Mouse (Mus musculus) layer of hippocampus, adult 8-10 months (tissue): ENCODE data around the gene Setd1a. TPM values are rescaled to one million over a fixed set of nuclear protein-coding genes. Genes with fewer than 3 reads are reported as not detected.
"Not testable (repeated sequence)": the region's sequence is repeated elsewhere in the genome, so short reads cannot be mapped to it uniquely, and the experiment has no call there.

Experiments used
- DNase-seq, 2 experiments: peaks; one replicate each; pipeline ENCODE4 v3.0.0; 2022; ENCODE audit warnings: low spot score in 2 of 2
- total RNA-seq, 4 experiments: library from RNA; stranded (reverse); gene quantifications; 2 replicates each; pipeline ENCODE4 v1.2.4; 2022

The Setd1a gene
- 10 to 100 TPM; 46.6 to 56.4 (median 48.7) TPM for total RNA-seq

DNA sequence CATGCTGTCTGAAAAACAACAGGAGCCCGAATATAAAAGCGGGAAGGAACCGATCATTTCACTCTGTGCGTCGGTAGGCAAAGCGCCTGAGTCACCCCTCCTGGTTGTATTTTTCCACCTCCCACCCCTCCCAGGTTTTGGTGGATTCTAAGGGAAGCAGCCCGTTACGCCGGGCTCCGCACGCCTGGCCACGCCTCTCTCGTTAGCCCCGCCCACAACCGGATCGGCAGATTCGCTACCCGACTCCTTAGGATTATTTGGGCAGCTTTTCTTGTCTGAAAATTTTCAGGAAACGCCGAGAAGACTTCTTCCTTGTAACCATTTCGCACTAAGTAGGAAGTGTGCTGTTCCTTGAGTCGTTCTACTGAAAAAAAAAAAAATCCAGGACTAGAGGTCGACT, at the start of gene Setd1a:
Setd1a (plus strand) TSS at position 245 of the 400 bp plus-strand sequence.
- DNase-seq: peak; percentile 83 to 87

- DNase-seq: no peak
Measured at GRCm38 (mm10) chr7:127727898-127728297, 48.6 kb upstream of the Setd1a start.

- no peak for DNase-seq
Measured at GRCm38 (mm10) chr7:127730170-127730569, 46.3 kb upstream of the Setd1a start.

- not testable (repeated sequence) for DNase-seq
Measured at GRCm38 (mm10) chr7:127732066-127732465, 44.4 kb upstream of the Setd1a start, which contains the start of gene Ctf2. Gene Ctf2 (minus strand): TSS chr7:127732166.

DNA sequence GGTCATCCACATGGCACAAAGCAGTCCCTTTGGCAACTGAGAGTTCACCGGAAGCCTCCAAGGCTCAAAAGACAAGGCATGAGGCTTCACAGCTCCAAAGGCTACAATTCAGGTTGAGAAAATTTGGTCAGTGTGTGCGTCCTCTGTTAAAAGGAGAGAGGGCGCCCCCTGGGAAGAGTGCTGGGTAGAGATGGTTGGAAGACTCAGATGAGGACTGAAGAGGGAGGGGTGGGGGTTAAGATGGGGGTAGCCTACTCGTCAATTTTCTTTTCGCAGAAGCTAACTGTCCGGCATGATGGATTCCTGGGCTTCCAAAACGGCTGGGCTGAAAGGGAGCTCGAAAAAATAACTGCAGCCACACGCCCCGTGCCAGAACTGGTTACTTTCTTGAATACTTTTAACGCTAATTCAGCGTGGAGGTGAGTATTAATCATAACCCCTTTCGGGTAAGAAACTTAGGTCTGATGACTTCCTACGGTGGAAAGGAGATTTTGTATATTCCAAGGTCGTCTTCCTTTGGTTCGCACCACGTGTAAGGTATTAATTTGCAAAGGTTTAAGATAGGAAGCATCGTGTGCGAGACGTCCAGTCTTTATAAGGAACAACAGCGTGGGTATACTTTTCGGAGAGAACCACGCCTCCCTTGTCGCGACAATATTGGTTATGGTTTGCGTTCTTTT, 32.0 kb upstream of the Setd1a start, which contains the start of gene Fbxl19:
Fbxl19 (plus strand) TSS at position 178 of the 680 bp plus-strand sequence.
- DNase-seq: peak in 1 of 2 experiments; percentile 72

- DNase-seq: peak; percentile 95 to 98
Measured at GRCm38 (mm10) chr7:127745251-127745651, 31.2 kb upstream of the Setd1a start.

GRCm38 (mm10) chr7:127745652-127746493, 30.6 kb upstream of the Setd1a start:
- peak; percentile 99 for DNase-seq

GRCm38 (mm10) chr7:127746494-127747491, 29.7 kb upstream of the Setd1a start:
- no peak for DNase-seq

DNA sequence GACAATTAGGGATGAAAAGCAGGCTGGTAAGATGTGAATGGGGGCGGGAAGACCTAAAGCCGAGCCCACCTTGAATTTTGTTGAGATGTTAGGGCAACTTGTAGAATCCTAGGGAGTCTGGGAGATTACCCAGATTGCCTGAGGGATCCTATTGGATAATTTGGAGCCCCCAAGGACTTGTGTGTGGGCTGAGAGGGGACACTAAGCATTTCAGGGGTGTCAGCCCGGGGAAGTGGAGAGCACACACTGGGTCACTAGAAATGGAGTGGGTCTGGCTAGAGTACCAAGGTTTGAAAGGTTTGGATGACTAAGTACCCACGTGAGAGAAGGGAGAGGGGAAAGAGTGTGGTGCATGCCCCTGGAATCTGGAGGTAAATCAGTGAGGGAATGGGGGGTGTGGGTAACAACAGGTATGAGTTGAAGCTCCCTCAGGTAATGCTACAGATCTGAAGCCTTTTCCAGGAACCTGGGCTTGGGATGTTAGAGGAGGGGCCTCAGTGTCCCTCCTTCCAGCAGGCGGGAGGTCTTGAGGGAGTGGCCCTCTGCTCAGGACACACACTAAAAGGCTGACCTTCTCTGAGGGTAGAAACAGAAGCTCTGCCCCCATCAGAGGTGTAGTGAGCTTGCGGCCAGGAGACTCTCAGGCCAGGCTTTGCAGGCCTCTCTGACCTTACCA, 28.8 kb upstream of the Setd1a start:
- DNase-seq: no peak

- no peak for DNase-seq
Measured at GRCm38 (mm10) chr7:127748235-127748560, 28.3 kb upstream of the Setd1a start.

DNA sequence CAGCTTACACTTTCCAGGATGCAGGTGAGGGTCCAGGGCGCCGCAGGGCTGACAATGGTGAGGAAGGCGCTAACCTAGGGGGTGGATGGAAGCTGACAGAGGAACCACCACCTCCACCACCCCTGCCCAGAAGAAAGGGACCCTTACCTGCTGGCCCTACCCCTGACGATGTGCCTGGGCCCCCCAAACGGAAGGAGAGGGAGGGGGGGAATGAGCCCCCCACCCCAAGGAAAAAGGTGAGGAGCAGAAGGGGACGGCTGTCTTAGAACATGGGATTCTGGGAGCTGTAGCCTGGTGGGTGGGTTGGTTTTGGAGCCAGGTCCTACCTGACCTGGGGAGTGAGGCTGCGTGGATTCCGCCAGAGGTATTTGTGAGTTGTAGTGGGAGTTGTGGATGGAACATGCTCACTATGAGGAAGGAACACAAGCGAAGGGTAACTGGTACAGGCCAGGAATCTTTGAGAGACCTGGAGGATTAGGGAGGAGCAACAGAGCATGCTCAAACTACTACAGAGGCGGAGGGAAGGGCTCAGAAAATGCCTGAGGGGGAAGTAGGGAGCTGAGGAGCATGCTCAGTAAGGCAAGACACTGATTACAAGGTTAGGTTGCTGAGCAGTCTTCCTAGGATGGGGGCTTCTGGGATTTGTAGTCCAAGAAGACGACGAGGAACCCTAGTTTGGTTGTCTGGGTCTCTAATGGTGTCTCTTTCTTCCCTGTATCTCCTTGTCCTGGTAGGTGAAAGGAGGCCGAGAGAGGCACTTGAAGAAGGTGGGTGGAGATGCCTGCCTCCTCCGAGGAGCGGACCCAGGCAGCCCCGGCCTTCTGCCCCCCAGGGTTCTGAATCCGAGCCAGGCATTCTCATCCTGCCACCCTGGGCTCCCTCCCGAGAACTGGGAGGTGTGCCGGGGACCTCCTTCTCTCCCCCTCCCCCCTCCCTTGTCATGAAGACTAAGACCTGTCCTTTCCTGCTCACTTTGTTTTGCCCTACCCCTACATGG, 26.0 kb upstream of the Setd1a start:
- DNase-seq: no peak

- DNase-seq: no peak
Measured at GRCm38 (mm10) chr7:127751619-127752018, 24.9 kb upstream of the Setd1a start.

GRCm38 (mm10) chr7:127752069-127752468, 24.4 kb upstream of the Setd1a start:
- DNase-seq: no peak

- DNase-seq: no peak
Measured at GRCm38 (mm10) chr7:127753158-127753557, 23.3 kb upstream of the Setd1a start.

DNA sequence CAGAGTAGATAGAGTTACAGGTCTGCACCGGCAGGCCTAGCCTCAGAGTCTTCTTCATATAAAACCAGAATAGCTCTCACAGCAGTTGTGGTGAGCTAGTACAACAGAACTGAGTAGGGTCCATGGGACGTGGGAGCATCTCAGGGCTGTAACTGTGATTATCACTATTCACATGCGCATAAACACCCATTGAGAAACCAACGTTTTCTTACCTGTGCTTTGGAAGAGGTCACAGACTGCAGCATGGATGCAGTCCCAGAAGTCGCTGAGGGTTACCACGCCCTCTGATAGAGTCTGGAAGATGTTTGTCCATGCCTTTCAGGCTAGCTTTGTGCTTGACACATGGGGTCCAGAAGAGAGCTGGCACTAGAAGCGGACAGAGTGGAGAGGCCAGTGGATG, 22.7 kb upstream of the Setd1a start:
- DNase-seq: no peak

- DNase-seq: no peak
Measured at GRCm38 (mm10) chr7:127759716-127760115, 16.8 kb upstream of the Setd1a start.

GRCm38 (mm10) chr7:127760478-127760877, 16.0 kb upstream of the Setd1a start:
- no peak for DNase-seq

DNA sequence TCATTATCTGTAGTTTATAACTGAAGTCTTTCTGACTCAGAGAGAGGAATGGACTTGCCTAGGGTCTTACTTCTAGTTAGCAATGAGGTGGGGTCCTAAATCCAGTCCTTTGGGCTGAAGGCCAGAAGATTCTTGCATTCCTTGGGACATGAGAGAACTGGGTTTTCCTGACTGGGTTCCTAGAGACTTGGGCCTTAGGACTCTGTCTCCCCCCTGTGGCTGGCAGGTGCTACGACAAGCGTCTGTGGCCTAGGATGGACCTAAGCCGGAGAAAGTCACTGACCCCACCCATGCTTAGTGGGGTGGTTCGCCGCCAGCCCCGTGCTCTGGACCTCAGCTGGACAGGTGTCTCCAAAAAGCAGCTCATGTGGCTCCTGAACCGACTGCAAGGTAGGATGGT, 15.4 kb upstream of the Setd1a start:
- no peak for DNase-seq

DNA sequence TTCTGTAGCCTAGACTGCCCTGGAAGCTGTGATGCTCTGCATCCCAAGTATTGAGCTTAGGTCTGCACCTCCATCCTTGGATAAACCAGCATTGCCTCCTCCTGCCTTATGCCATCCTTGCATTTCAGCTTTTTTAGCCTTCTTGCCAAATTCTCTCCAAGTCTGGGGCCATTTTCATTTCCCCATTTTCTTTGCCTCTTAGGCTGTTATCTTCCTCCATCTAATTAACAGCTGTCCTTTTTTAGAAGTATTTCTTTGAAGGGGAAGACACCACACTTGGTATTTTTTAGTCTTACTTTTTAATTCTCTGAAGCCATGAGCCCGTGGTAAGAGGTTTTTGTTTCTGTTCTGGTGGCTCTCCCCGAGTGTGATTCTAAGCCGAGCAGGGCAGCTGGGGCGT, 12.8 kb upstream of the Setd1a start:
- DNase-seq: no peak

- no peak for DNase-seq
Measured at GRCm38 (mm10) chr7:127765756-127766155, 10.7 kb upstream of the Setd1a start.
